Mouse (Mus musculus): ENCODE measurements around the gene Aptx.

The Aptx gene

DNA sequence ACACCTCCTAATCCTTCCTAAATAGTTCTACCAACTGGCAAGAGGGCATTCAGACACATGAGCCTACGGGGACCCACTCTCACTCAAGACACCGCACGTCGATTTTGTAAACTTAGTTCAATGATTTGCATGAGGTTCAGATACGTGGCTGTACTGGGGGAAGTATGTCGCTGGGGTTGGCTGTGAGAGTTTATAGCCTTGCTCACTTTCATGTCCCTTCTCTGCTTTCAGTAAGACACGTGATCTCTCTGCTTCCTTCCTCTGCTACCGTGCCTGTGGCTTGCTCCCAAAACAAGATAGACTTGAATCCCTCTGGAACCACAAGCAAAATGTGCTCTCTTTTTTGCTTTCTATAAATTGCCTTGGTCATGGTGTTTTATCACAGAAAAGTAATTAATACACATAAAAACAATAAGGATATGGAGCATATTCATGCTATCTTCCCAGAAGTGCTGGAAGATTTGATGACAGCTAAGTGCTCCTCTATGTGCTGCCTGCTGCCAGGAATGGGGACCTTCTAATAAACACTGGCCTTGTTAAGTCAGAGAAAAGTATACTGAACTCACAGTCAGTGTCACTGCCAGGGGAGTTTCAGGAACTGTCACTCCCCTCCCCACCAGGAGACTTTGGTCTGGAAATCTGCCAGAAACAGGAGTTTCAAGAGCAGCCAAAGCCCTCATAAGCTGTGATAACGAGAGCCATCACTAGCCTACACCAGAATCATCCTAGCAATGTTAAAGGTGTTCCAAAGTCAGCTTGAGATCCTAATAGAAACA is 36.6 kb downstream of the Aptx start:
- no peak for DNase-seq (ENCODE audit: low spot score)

- DNase-seq (ENCODE audit: low spot score), result no peak
Observed at GRCm38 (mm10) chr4:40651055-40651454, 51.9 kb downstream of the Aptx start.

GRCm38 (mm10) chr4:40649111-40649510 is 53.9 kb downstream of the Aptx start:
- DNase-seq (ENCODE audit: low spot score), result no peak

DNA sequence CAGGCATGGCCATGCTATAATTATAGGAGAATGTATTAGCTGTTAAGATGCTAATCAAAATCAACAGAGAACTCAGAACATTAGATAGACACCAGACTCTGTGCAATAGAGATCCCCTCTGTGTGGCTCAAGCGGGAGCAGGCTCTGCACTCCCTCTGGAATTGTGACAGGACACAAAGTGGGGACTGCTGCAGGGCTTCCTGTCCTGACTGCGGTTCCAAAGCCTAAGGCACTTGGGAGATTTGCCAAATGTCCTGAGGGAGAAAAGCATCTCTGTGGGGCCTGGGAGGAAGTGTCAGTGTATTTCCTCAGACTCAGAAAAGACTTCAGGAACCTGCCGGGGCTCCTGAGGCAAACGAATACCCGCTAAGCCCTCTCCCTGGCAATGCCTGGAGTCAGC is 59.4 kb downstream of the Aptx start:
- no peak for DNase-seq (ENCODE audit: low spot score)

- DNase-seq (ENCODE audit: low spot score), result no peak
Observed at GRCm38 (mm10) chr4:40640991-40641390, 62.0 kb downstream of the Aptx start.
